Mouse (Mus musculus) neural tube, embryonic 13.5 days (tissue): ENCODE data around the gene Cblb. TPM values are rescaled to one million over a fixed set of nuclear protein-coding genes. Genes with fewer than 3 reads are reported as not detected.
A peak's percentile ranks its signal among the peaks of the same experiment; 100 is the strongest.

Experiments
- ATAC-seq: fragments of 200-750 bp; cut with Nextera tagmentation; 2 replicates; pipeline ENCODE4 v1.8.0; 2017; ENCODE audit warnings: low read depth, mild to moderate bottlenecking, moderate TSS enrichment, moderate library complexity
- H3K27ac ChIP-seq: fragments of 300-500 bp; sonication (generic); replicated peaks from 2 replicates; pipeline ENCODE4 v1.5.1; 2015; ENCODE audit warnings: moderate library complexity, mild to moderate bottlenecking, inconsistent platforms
- H3K27me3 ChIP-seq: fragments of 300-500 bp; sonication (generic); 2 replicates; pipeline ENCODE4 v1.6.1; 2015; ENCODE audit warnings: mild to moderate bottlenecking, inconsistent platforms
- H3K36me3 ChIP-seq: fragments of 300-500 bp; sonication (generic); 2 replicates; pipeline ENCODE4 v1.6.1; 2015; ENCODE audit warnings: mild to moderate bottlenecking, inconsistent platforms
- H3K4me1 ChIP-seq: fragments of 300-500 bp; sonication (generic); replicated peaks from 2 replicates; pipeline ENCODE4 v1.6.1; 2015; ENCODE audit warnings: inconsistent platforms
- H3K4me2 ChIP-seq: fragments of 300-500 bp; sonication (generic); 2 replicates; pipeline ENCODE4 v1.6.1; 2015; ENCODE audit warnings: inconsistent platforms, mild to moderate bottlenecking, moderate library complexity
- H3K4me3 ChIP-seq: fragments of 300-500 bp; sonication (generic); 2 replicates; pipeline ENCODE4 v1.5.1; 2015; ENCODE audit warnings: mild to moderate bottlenecking, inconsistent platforms
- H3K9ac ChIP-seq: fragments of 300-500 bp; sonication (generic); 2 replicates; pipeline ENCODE4 v1.6.1; 2015; ENCODE audit warnings: moderate library complexity, mild to moderate bottlenecking, inconsistent platforms
- H3K9me3 ChIP-seq: fragments of 300-500 bp; sonication (generic); 2 replicates; pipeline ENCODE4 v1.6.1; 2016; ENCODE audit warnings: inconsistent platforms
- WGBS: fragments of 180-500 bp; shearing (Covaris S2); methylation state at CpG from one replicate; pipeline ENCODE4 v1.1.7; 2015; 5-methylcytosine and 5-hydroxymethylcytosine counted together
- polyA plus RNA-seq: library from polyadenylated mRNA; unstranded; fragments of >200 nt; fragmentation: Nextera tagmentation; extraction: Ambion mirVana; gene quantifications from 2 replicates; pipeline ENCODE4 v1.2.1, GENCODE M21; 2015

The Cblb gene
- 16.8 and 20.1 TPM in 2 replicates for polyA plus RNA-seq

- peak within 1 kb of the TSS; percentile 98 for H3K9ac ChIP-seq
- H3K36me3 ChIP-seq: peaks cover 14% of the 10 kb centered on the region; the same call in 1 of the 2 replicates
- no peaks in the 10 kb centered on the region for H3K27me3 ChIP-seq
- H3K4me1 ChIP-seq: peaks cover 45% of the 10 kb centered on the region
- no peaks in the 10 kb centered on the region for H3K9me3 ChIP-seq
- peak within 1 kb of the TSS; percentile 97 for H3K4me3 ChIP-seq
- peak; percentile 100 for ATAC-seq
- under 1% methylated on average over 38 of the region's 38 CpGs for WGBS
- H3K4me2 ChIP-seq: peak within 1 kb of the TSS; percentile 73
- peak within 1 kb of the TSS; percentile 98 for H3K27ac ChIP-seq
These were observed at the start of gene Cblb for GRCm38 (mm10) chr16:52031091-52031689. Cblb (plus strand) TSS chr16:52031225.

- Histone ChIP-seq H3K4me3 (no peak overlapping the region), H3K36me3 (no peaks in the 10 kb centered on the region), H3K4me1 (peaks cover 10% of the 10 kb centered on the region; the same call in 1 of the 2 replicates), H3K27ac (no peak overlapping the region), H3K9me3 (no peaks in the 10 kb centered on the region), H3K4me2 (no peak overlapping the region), H3K9ac (no peak overlapping the region), H3K27me3 (no peaks in the 10 kb centered on the region)
- ATAC-seq: no peak
- WGBS: 52% methylated on average over 8 of the region's 8 CpGs
These were observed 45.6 kb upstream of the Cblb start for GRCm38 (mm10) chr16:51985436-51985835.

GRCm38 (mm10) chr16:51986207-51986606 lies 44.8 kb upstream of the Cblb start:
- Histone ChIP-seq H3K27ac (no peak overlapping the region), H3K36me3 (no peaks in the 10 kb centered on the region), H3K4me1 (peaks cover 10% of the 10 kb centered on the region; the same call in 1 of the 2 replicates), H3K9ac (no peak overlapping the region), H3K4me2 (no peak overlapping the region), H3K9me3 (no peaks in the 10 kb centered on the region), H3K4me3 (no peak overlapping the region), H3K27me3 (no peaks in the 10 kb centered on the region)
- ATAC-seq: no peak
- WGBS: 60% methylated on average over 3 of the region's 3 CpGs

- 49% methylated on average over 4 of the region's 4 CpGs for WGBS
- ATAC-seq: no peak
These were observed 43.9 kb upstream of the Cblb start for GRCm38 (mm10) chr16:51987085-51987620.

GRCm38 (mm10) chr16:51988027-51988426 lies 43.0 kb upstream of the Cblb start:
- Histone ChIP-seq H3K27me3 (no peaks in the 10 kb centered on the region), H3K36me3 (no peaks in the 10 kb centered on the region), H3K4me2 (no peak overlapping the region), H3K9ac (no peak overlapping the region), H3K4me1 (peaks cover 10% of the 10 kb centered on the region; the same call in 1 of the 2 replicates), H3K4me3 (no peak overlapping the region), H3K27ac (no peak overlapping the region), H3K9me3 (no peaks in the 10 kb centered on the region)
- ATAC-seq: peak; percentile 53; the same call in 1 of the 2 replicates

More at GRCm38 (mm10) chr16:51987085-51987620, 43.9 kb upstream of the Cblb start:
- Histone ChIP-seq H3K9me3 (no peaks in the 10 kb centered on the region), H3K9ac (no peak overlapping the region), H3K4me2 (no peak overlapping the region), H3K27me3 (no peaks in the 10 kb centered on the region), H3K4me3 (no peak overlapping the region), H3K4me1 (peaks cover 10% of the 10 kb centered on the region; the same call in 1 of the 2 replicates), H3K27ac (no peak overlapping the region), H3K36me3 (no peaks in the 10 kb centered on the region)

- Histone ChIP-seq H3K9ac (no peak overlapping the region), H3K9me3 (no peaks in the 10 kb centered on the region), H3K27ac (no peak overlapping the region), H3K4me2 (no peak overlapping the region), H3K4me1 (peaks cover 10% of the 10 kb centered on the region; the same call in 1 of the 2 replicates), H3K36me3 (no peaks in the 10 kb centered on the region), H3K4me3 (no peak overlapping the region), H3K27me3 (no peaks in the 10 kb centered on the region)
- no peak for ATAC-seq
- WGBS: 77% methylated on average over 3 of the region's 3 CpGs
These were observed 41.8 kb upstream of the Cblb start for GRCm38 (mm10) chr16:51989259-51989658.

GRCm38 (mm10) chr16:52000043-52000442 lies 31.0 kb upstream of the Cblb start:
- 92% methylated on average over 3 of the region's 3 CpGs for WGBS
- Histone ChIP-seq H3K27me3 (no peaks in the 10 kb centered on the region), H3K4me3 (no peak overlapping the region)

GRCm38 (mm10) chr16:52000801-52001200 lies 30.2 kb upstream of the Cblb start:
- no peak overlapping the region for H3K27ac ChIP-seq
- no peaks in the 10 kb centered on the region for H3K9me3 ChIP-seq
- no peak overlapping the region for H3K4me3 ChIP-seq
- no peaks in the 10 kb centered on the region for H3K36me3 ChIP-seq
- H3K4me2 ChIP-seq: no peak overlapping the region
- no peaks in the 10 kb centered on the region for H3K4me1 ChIP-seq
- no peaks in the 10 kb centered on the region for H3K27me3 ChIP-seq
- H3K9ac ChIP-seq: no peak overlapping the region
- no peak for ATAC-seq

More at GRCm38 (mm10) chr16:52000043-52000442, 31.0 kb upstream of the Cblb start:
- Histone ChIP-seq H3K36me3 (no peaks in the 10 kb centered on the region), H3K9me3 (no peaks in the 10 kb centered on the region), H3K27ac (no peak overlapping the region), H3K9ac (no peak overlapping the region), H3K4me1 (no peaks in the 10 kb centered on the region), H3K4me2 (no peak overlapping the region)
- no peak for ATAC-seq

GRCm38 (mm10) chr16:52007006-52007405 lies 24.0 kb upstream of the Cblb start:
- ATAC-seq: no peak

GRCm38 (mm10) chr16:52008471-52008870 lies 22.6 kb upstream of the Cblb start:
- H3K4me3 ChIP-seq: no peak overlapping the region
- no peak overlapping the region for H3K4me2 ChIP-seq
- H3K9ac ChIP-seq: no peak overlapping the region
- H3K27ac ChIP-seq: no peak overlapping the region
- H3K9me3 ChIP-seq: no peaks in the 10 kb centered on the region
- H3K27me3 ChIP-seq: no peaks in the 10 kb centered on the region
- 60% methylated on average over 2 of the region's 2 CpGs for WGBS
- H3K4me1 ChIP-seq: no peaks in the 10 kb centered on the region
- no peak for ATAC-seq
- H3K36me3 ChIP-seq: no peaks in the 10 kb centered on the region

More at GRCm38 (mm10) chr16:52007006-52007405, 24.0 kb upstream of the Cblb start:
- Histone ChIP-seq H3K4me2 (no peak overlapping the region), H3K4me1 (no peaks in the 10 kb centered on the region), H3K36me3 (no peaks in the 10 kb centered on the region), H3K9ac (no peak overlapping the region), H3K27me3 (no peaks in the 10 kb centered on the region), H3K4me3 (no peak overlapping the region), H3K27ac (no peak overlapping the region), H3K9me3 (no peaks in the 10 kb centered on the region)
- 70% methylated on average over 3 of the region's 3 CpGs for WGBS

GRCm38 (mm10) chr16:52009421-52009820 lies 21.6 kb upstream of the Cblb start:
- Histone ChIP-seq H3K9me3 (no peaks in the 10 kb centered on the region), H3K4me1 (no peaks in the 10 kb centered on the region), H3K9ac (no peak overlapping the region), H3K4me2 (no peak overlapping the region), H3K27ac (no peak overlapping the region), H3K36me3 (no peaks in the 10 kb centered on the region), H3K27me3 (no peaks in the 10 kb centered on the region), H3K4me3 (no peak overlapping the region)
- 93% methylated on average over 6 of the region's 6 CpGs for WGBS
- no peak for ATAC-seq

- H3K9me3 ChIP-seq: no peaks in the 10 kb centered on the region
- no peak overlapping the region for H3K9ac ChIP-seq
- no peaks in the 10 kb centered on the region for H3K4me1 ChIP-seq
- no peak overlapping the region for H3K4me3 ChIP-seq
- no peak for ATAC-seq
- no peaks in the 10 kb centered on the region for H3K36me3 ChIP-seq
- WGBS: 78% methylated on average over 3 of the region's 3 CpGs
- H3K27me3 ChIP-seq: no peaks in the 10 kb centered on the region
- H3K4me2 ChIP-seq: no peak overlapping the region
- H3K27ac ChIP-seq: no peak overlapping the region
These were observed 18.0 kb upstream of the Cblb start for GRCm38 (mm10) chr16:52012984-52013383.

GRCm38 (mm10) chr16:52013812-52014211 lies 17.2 kb upstream of the Cblb start:
- H3K27me3 ChIP-seq: no peaks in the 10 kb centered on the region
- H3K4me3 ChIP-seq: no peak overlapping the region
- H3K4me1 ChIP-seq: no peaks in the 10 kb centered on the region
- WGBS: 92% methylated on average over 2 of the region's 2 CpGs
- no peaks in the 10 kb centered on the region for H3K9me3 ChIP-seq
- no peak overlapping the region for H3K4me2 ChIP-seq
- no peak overlapping the region for H3K27ac ChIP-seq
- no peak for ATAC-seq
- H3K36me3 ChIP-seq: no peaks in the 10 kb centered on the region
- no peak overlapping the region for H3K9ac ChIP-seq
